Mouse (Mus musculus) hindbrain, embryonic 14.5 days (tissue): Measurements from ENCODE around the gene Rexo2. TPM values are rescaled to one million over a fixed set of nuclear protein-coding genes. Genes with fewer than 3 reads are reported as not detected.
"Not testable (repeated sequence)": the region's sequence is repeated elsewhere in the genome, so short reads cannot be mapped to it uniquely, and the experiment has no call there.

ENCODE experiments used
- ATAC-seq: fragments of 200-750 bp; cut with Nextera tagmentation; 2 replicates; pipeline ENCODE4 v1.8.0; 2017; ENCODE audit warnings: moderate number of reproducible peaks, mild to moderate bottlenecking, moderate TSS enrichment, moderate library complexity; ENCODE audit not compliant: low FRiP score
- DNase-seq: peaks from one replicate; pipeline ENCODE4 v3.0.0-alpha.2; 2015; ENCODE audit warnings: low spot score
- H3K27ac ChIP-seq: fragments of 300-500 bp; sonication (generic); 2 replicates; pipeline ENCODE4 v1.5.1; 2014; ENCODE audit warnings: mild to moderate bottlenecking, moderate library complexity
- H3K27me3 ChIP-seq: fragments of 300-500 bp; sonication (generic); 2 replicates; pipeline ENCODE4 v1.6.1; 2014; ENCODE audit warnings: mild to moderate bottlenecking, low read length, mixed read lengths; ENCODE audit not compliant: control insufficient read depth, insufficient read depth
- H3K36me3 ChIP-seq: fragments of 300-500 bp; sonication (generic); replicated peaks from 2 replicates; pipeline ENCODE4 v1.6.1; 2014; ENCODE audit not compliant: control insufficient read depth, insufficient read depth
- H3K4me1 ChIP-seq: fragments of 300-500 bp; sonication (generic); replicated peaks from 2 replicates; pipeline ENCODE4 v1.6.1; 2014; ENCODE audit warnings: antibody characterized with exemption, low read length, mixed read lengths; ENCODE audit not compliant: control insufficient read depth, insufficient read depth
- H3K4me2 ChIP-seq: fragments of 300-500 bp; sonication (generic); replicated peaks from 2 replicates; pipeline ENCODE4 v1.6.1; 2014; ENCODE audit warnings: mild to moderate bottlenecking, moderate library complexity
- H3K4me3 ChIP-seq: fragments of 300-500 bp; sonication (generic); replicated peaks from 2 replicates; pipeline ENCODE4 v1.5.1; 2014; ENCODE audit warnings: mild to moderate bottlenecking, low read length
- H3K9ac ChIP-seq: fragments of 300-500 bp; sonication (generic); 2 replicates; pipeline ENCODE4 v1.6.1; 2014
- H3K9me3 ChIP-seq: fragments of 300-500 bp; sonication (generic); 2 replicates; pipeline ENCODE4 v1.6.1; 2016; ENCODE audit warnings: low read length; ENCODE audit not compliant: control insufficient read depth
- WGBS: fragments of 180-500 bp; shearing (Covaris S2); extraction: QIAGEN DNeasy Blood & Tissue Kit; methylation state at CpG from one replicate; pipeline ENCODE4 v1.1.7; 2014; 5-methylcytosine and 5-hydroxymethylcytosine counted together
- polyA plus RNA-seq: library from polyadenylated mRNA; unstranded; fragments of >200 nt; fragmentation: Nextera tagmentation; extraction: Ambion mirVana; gene quantifications from 2 replicates; pipeline ENCODE4 v1.2.1, GENCODE M21; 2014

The Rexo2 gene
- polyA plus RNA-seq, 1 experiment from 2014 or later: 83.7 TPM

GRCm38 (mm10) chr9:48476236-48477165 is 3.9 kb downstream of the Rexo2 start:
- Histone ChIP-seq H3K27ac (no peak overlapping the region), H3K9me3 (no peaks in the 10 kb centered on the region), H3K4me3 (no peak overlapping the region), H3K4me2 (no peak overlapping the region), H3K4me1 (no peaks in the 10 kb centered on the region), H3K9ac (no peak overlapping the region), H3K27me3 (no peaks in the 10 kb centered on the region), H3K36me3 (peaks cover 15% of the 10 kb centered on the region)
- no peak for DNase-seq
- 92% methylated on average over 10 of the region's 10 CpGs for WGBS
- ATAC-seq: no peak

GRCm38 (mm10) chr9:48474367-48474766 is 6.1 kb downstream of the Rexo2 start:
- 94% methylated on average over 9 of the region's 9 CpGs for WGBS
- Histone ChIP-seq H3K36me3 (peaks cover 15% of the 10 kb centered on the region), H3K9me3 (no peaks in the 10 kb centered on the region), H3K27me3 (no peaks in the 10 kb centered on the region), H3K4me2 (no peak overlapping the region), H3K4me1 (no peaks in the 10 kb centered on the region), H3K27ac (no peak overlapping the region), H3K9ac (no peak overlapping the region), H3K4me3 (no peak overlapping the region)
- DNase-seq (no peak), ATAC-seq (no peak)

GRCm38 (mm10) chr9:48473131-48473530 is 7.3 kb downstream of the Rexo2 start:
- Histone ChIP-seq H3K27ac (no peak overlapping the region), H3K36me3 (peaks cover 13% of the 10 kb centered on the region), H3K4me1 (no peaks in the 10 kb centered on the region), H3K4me3 (no peak overlapping the region), H3K4me2 (no peak overlapping the region), H3K9me3 (no peaks in the 10 kb centered on the region), H3K9ac (no peak overlapping the region), H3K27me3 (no peaks in the 10 kb centered on the region)
- WGBS: 94% methylated on average over 12 of the region's 12 CpGs
- no peak for DNase-seq
- ATAC-seq: no peak

GRCm38 (mm10) chr9:48472441-48473025 is 7.9 kb downstream of the Rexo2 start:
- no peak overlapping the region for H3K27ac ChIP-seq
- no peak overlapping the region for H3K4me2 ChIP-seq
- WGBS: 88% methylated on average over 15 of the region's 15 CpGs
- ATAC-seq (no peak), DNase-seq (no peak)
- no peaks in the 10 kb centered on the region for H3K4me1 ChIP-seq
- H3K9me3 ChIP-seq: no peaks in the 10 kb centered on the region
- no peaks in the 10 kb centered on the region for H3K27me3 ChIP-seq
- peaks cover 11% of the 10 kb centered on the region for H3K36me3 ChIP-seq
- no peak overlapping the region for H3K4me3 ChIP-seq
- no peak overlapping the region for H3K9ac ChIP-seq

- not testable (repeated sequence) for H3K4me3 ChIP-seq, H3K27ac ChIP-seq, H3K36me3 ChIP-seq, H3K4me1 ChIP-seq, DNase-seq, H3K4me2 ChIP-seq, H3K9ac ChIP-seq, H3K9me3 ChIP-seq, H3K27me3 ChIP-seq, ATAC-seq
- WGBS: 98% methylated on average over 5 of the region's 5 CpGs
These were observed 13.0 kb downstream of the Rexo2 start for GRCm38 (mm10) chr9:48467471-48467870.

- Histone ChIP-seq H3K27me3 (no peaks in the 10 kb centered on the region), H3K4me3 (no peak overlapping the region), H3K4me2 (no peak overlapping the region), H3K36me3 (peaks cover 6% of the 10 kb centered on the region; the same call in 1 of the 2 replicates), H3K4me1 (no peaks in the 10 kb centered on the region), H3K9me3 (no peaks in the 10 kb centered on the region), H3K27ac (no peak overlapping the region), H3K9ac (no peak overlapping the region)
- DNase-seq: peak; percentile 51
- 61% methylated on average over 3 of the region's 3 CpGs for WGBS
- no peak for ATAC-seq
These were observed 13.6 kb downstream of the Rexo2 start for GRCm38 (mm10) chr9:48466804-48467203.

- peaks cover 6% of the 10 kb centered on the region; the same call in 1 of the 2 replicates for H3K36me3 ChIP-seq
- H3K9me3 ChIP-seq: no peaks in the 10 kb centered on the region
- H3K4me1 ChIP-seq: no peaks in the 10 kb centered on the region
- H3K9ac ChIP-seq: no peak overlapping the region
- 97% methylated on average over 3 of the region's 3 CpGs for WGBS
- no peak overlapping the region for H3K4me2 ChIP-seq
- H3K27me3 ChIP-seq: no peaks in the 10 kb centered on the region
- no peak for DNase-seq
- ATAC-seq: no peak
- H3K27ac ChIP-seq: no peak overlapping the region
- no peak overlapping the region for H3K4me3 ChIP-seq
These were observed 14.8 kb downstream of the Rexo2 start for GRCm38 (mm10) chr9:48465671-48466070.

GRCm38 (mm10) chr9:48461545-48461944 is 18.9 kb downstream of the Rexo2 start:
- DNase-seq (no peak), ATAC-seq (no peak)
- Histone ChIP-seq H3K27me3 (no peaks in the 10 kb centered on the region), H3K9ac (no peak overlapping the region), H3K4me3 (no peak overlapping the region), H3K4me1 (no peaks in the 10 kb centered on the region), H3K9me3 (no peaks in the 10 kb centered on the region), H3K4me2 (no peak overlapping the region), H3K36me3 (no peaks in the 10 kb centered on the region), H3K27ac (no peak overlapping the region)
- 92% methylated on average over 3 of the region's 3 CpGs for WGBS

- H3K27ac ChIP-seq: no peak overlapping the region
- no peak for ATAC-seq
- no peak overlapping the region for H3K9ac ChIP-seq
- H3K36me3 ChIP-seq: no peaks in the 10 kb centered on the region
- H3K27me3 ChIP-seq: no peaks in the 10 kb centered on the region
- H3K4me2 ChIP-seq: no peak overlapping the region
- H3K4me1 ChIP-seq: no peaks in the 10 kb centered on the region
- 94% methylated on average over 8 of the region's 8 CpGs for whole genome bisulfite sequencing
- no peak overlapping the region for H3K4me3 ChIP-seq
- no peaks in the 10 kb centered on the region for H3K9me3 ChIP-seq
- DNase-seq: no peak
These were observed 19.7 kb downstream of the Rexo2 start for GRCm38 (mm10) chr9:48460720-48461119.
